Comparison of ENCODE assay signal across 21 mouse cellular contexts in the genomic region with DNA sequence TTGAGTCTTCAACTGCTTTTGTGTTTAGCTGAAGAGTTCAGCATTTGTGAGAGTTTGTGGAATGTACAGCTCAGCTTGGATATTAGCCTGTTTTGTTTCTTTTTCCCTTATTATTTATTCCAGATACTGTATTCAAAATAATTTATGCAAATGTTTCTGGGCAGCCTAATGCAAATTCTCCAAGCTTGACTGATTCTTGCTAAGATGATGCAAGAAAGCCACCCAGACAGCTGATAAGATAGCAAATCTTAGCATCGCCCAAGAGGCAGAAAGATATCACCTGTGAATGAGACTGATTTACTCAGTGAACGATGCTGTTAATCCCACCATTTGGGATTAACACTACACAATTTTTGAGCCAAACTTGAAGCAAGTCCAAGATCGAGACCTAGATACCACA. TPM values are rescaled to one million over a fixed set of nuclear protein-coding genes. Genes with fewer than 3 reads are reported as not detected.
DNase-seq lines count a peak whose midpoint lies in the region; ATAC-seq and TF ChIP-seq lines count a peak whose summit lies in the region.
"Had no signal": no experiment of that assay in that cellular context is flagged by ENCODE, and none has a peak within 500 bp of the region (broad histone marks: within the 10 kb centered on the region; RNA-seq: fewer than 3 reads in every experiment).

No protein-coding gene starts in this region.

- H3K27ac ChIP-seq in CH12.LX (ENCODE audit: insufficient read depth, low read depth), result peak overlapping the region; percentile 83
- no peak overlapping the region for H3K27ac ChIP-seq in liver, postnatal 0 days (ENCODE audit: low read depth)

- WGBS in liver, postnatal 0 days (ENCODE audit: insufficient replicate concordance), result 72% methylated on average over 3 of the region's 3 CpGs

- TF ChIP-seq CTCF in CH12.LX (conservative IDR thresholded peaks at IDR 0.05 in 1 of 2, IDR thresholded peaks at IDR 0.05 in 1 of 2; ENCODE audit: low read depth in 2 of 2, low read length in 2 of 2), result no peak
- TF ChIP-seq CTCF in liver, postnatal 0 days (IDR thresholded peaks at IDR 0.05; ENCODE audit: low read depth), result no peak

- in situ Hi-C loops in CH12.LX (cut with MboI; ENCODE audit: low pct_ligation_motif_present, low pct_unique_long_range_greater_than_20kb, low sequenced_read_pairs), result no loop called here

- no peak; the same call in 1 of the 2 replicates for TF ChIP-seq RAD21 in CH12.LX (IDR thresholded peaks at IDR 0.05; ENCODE audit: low read depth, low read length)

- no peaks in the 10 kb centered on the region for H3K9me3 ChIP-seq in CH12.LX (replicated peaks; ENCODE audit: low read length)
- no peaks in the 10 kb centered on the region for H3K9me3 ChIP-seq in liver, postnatal 0 days (ENCODE audit: low read length)
- H3K9me3 ChIP-seq: G1E had no signal

- H3K36me3 ChIP-seq in CH12.LX (replicated peaks in 1 of 2; ENCODE audit: control insufficient read depth in 1 of 2, insufficient read depth in 1 of 2, low read length in 1 of 2), result no peaks in the 10 kb centered on the region
- H3K36me3 ChIP-seq in liver, postnatal 0 days (replicated peaks; ENCODE audit: insufficient read depth, low read length), result no peaks in the 10 kb centered on the region
- H3K36me3 ChIP-seq: G1E had no signal

- H3K4me3 ChIP-seq in CH12.LX (replicated peaks in 1 of 3; ENCODE audit: low read depth in 2 of 3, low read length in 2 of 3, poor library complexity in 1 of 3), result no peak overlapping the region
- no peak overlapping the region for H3K4me3 ChIP-seq in liver, postnatal 0 days (ENCODE audit: low read depth, low read length)

- dilution Hi-C loops in CH12.LX (cut with MboI; ENCODE audit: extremely low pct_ligation_motif_present, extremely low pct_unique_long_range_greater_than_20kb, low sequenced_read_pairs), result no loop called here

- H3K27me3 ChIP-seq in CH12.LX (replicated peaks), result no peaks in the 10 kb centered on the region
- H3K27me3 ChIP-seq in liver, postnatal 0 days (ENCODE audit: insufficient read depth, low read length), result no peaks in the 10 kb centered on the region
- H3K27me3 ChIP-seq: Patski had no signal

- H3K79me2 ChIP-seq in CH12.LX (replicated peaks; ENCODE audit: control insufficient read depth, extremely low read depth, insufficient read depth, poor library complexity, severe bottlenecking), result no peaks in the 10 kb centered on the region

- no peak for ATAC-seq in liver, postnatal 0 days
- ATAC-seq: activated CD4-positive, CD25-positive, alpha-beta regulatory T cell, adult 4 months; CD4-positive, CD25-positive, alpha-beta regulatory T cell, adult 4 months; Patski had no signal

- H3K4me2 ChIP-seq in CH12.LX (ENCODE audit: insufficient read depth, low read depth, poor library complexity, severe bottlenecking), result peak overlapping the region; percentile 39; the same call in 1 of the 2 replicates
- no peak overlapping the region for H3K4me2 ChIP-seq in liver, postnatal 0 days (ENCODE audit: low read depth, low read length)

- TF ChIP-seq POLR2A in CH12.LX (IDR thresholded peaks at IDR 0.05; ENCODE audit: low read depth, low read length), result no peak

- peak; percentile 4 for DNase-seq in heart, adult 11 months
- no peak for DNase-seq in heart, postnatal 4 days
- DNase-seq in A20 (ENCODE audit: low read depth, low spot score) (peak; percentile 37), CH12.LX (ENCODE audit: extremely low read depth) (peak; percentile 86)
- peak; percentile 47 for DNase-seq in Muller cell, postnatal 12 days (ENCODE audit: inconsistent ontology term)
- DNase-seq in kidney, adult 18-20 months, result no peak
- DNase-seq in thymus, adult 18-20 months, result no peak
- DNase-seq in liver, postnatal 0 days, result no peak
- DNase-seq: adrenal gland, adult 2 months; adrenal gland, adult 8-10 months; adrenal gland, postnatal 10 days; adrenal gland, postnatal 14 days; adrenal gland, postnatal 25 days; adrenal gland, postnatal 36 days; B cell, adult 2 months; cerebellum, adult 11 months; cerebellum, adult 8-10 months had no signal

- peak; percentile 49; the same call in 1 of the 2 replicates for TF ChIP-seq EP300 in CH12.LX (IDR thresholded peaks at IDR 0.05; ENCODE audit: low read length)
- no peak for TF ChIP-seq EP300 in liver, postnatal 0 days (IDR thresholded peaks at IDR 0.05; ENCODE audit: low read depth)

- H3K9ac ChIP-seq in CH12.LX (ENCODE audit: insufficient read depth, low read depth), result peak overlapping the region; percentile 44
- H3K9ac ChIP-seq in liver, postnatal 0 days (replicated peaks), result no peak overlapping the region

- H3K4me1 ChIP-seq in CH12.LX (ENCODE audit: control insufficient read depth in 1 of 2, insufficient read depth in 2 of 2), result peaks cover 3 to 38% of the 10 kb centered on the region in 2 experiments
- H3K4me1 ChIP-seq in liver, postnatal 0 days (ENCODE audit: insufficient read depth), result no peaks in the 10 kb centered on the region

TF ChIP-seq in CH12.LX, 34 proteins besides CTCF, POLR2A, EP300 and RAD21:
- TF ChIP-seq IRF4 (IDR thresholded peaks at IDR 0.05; ENCODE audit: low read depth, low read length) (no peak), TBP (conservative IDR thresholded peaks at IDR 0.05; ENCODE audit: low read depth, low read length) (peak; percentile 49; the same call in 1 of the 2 replicates), CHD2 (IDR thresholded peaks at IDR 0.05; ENCODE audit: low read length) (no peak), ZNF384 (IDR thresholded peaks at IDR 0.05; ENCODE audit: low read depth, low read length) (no peak), NELFE (IDR thresholded peaks at IDR 0.05; ENCODE audit: low read depth, low read length) (no peak), SMC3 (IDR thresholded peaks at IDR 0.05; ENCODE audit: low read depth, low read length) (no peak; the same call in 1 of the 2 replicates), UBTF (IDR thresholded peaks at IDR 0.05; ENCODE audit: low read depth, low read length) (no peak), JUND (conservative IDR thresholded peaks at IDR 0.05; ENCODE audit: low read depth, low read length) (peak; percentile 22; the same call in 1 of the 2 replicates), MEF2A (IDR thresholded peaks at IDR 0.05; ENCODE audit: borderline replicate concordance, low read depth, low read length) (no peak), ETS1 (conservative IDR thresholded peaks at IDR 0.05; ENCODE audit: low read depth, low read length) (peak; percentile 87), MAX (IDR thresholded peaks at IDR 0.05; ENCODE audit: low read length) (no peak), USF2 (conservative IDR thresholded peaks at IDR 0.05; ENCODE audit: low read depth, low read length) (no peak), RCOR1 (conservative IDR thresholded peaks at IDR 0.05; ENCODE audit: low read depth, low read length) (peak; percentile 26; the same call in 1 of the 2 replicates)
TF ChIP-seq in CH12.LX: peak in this region for 4.

RNA-seq across cellular contexts. Expression of gene Immp2l, which starts 43.7 kb away (rescaled TPM):
- 1 to 10 TPM; 5.2 to 8.1 TPM for total RNA-seq in heart, postnatal 4 days (2021)
- total RNA-seq in CH12.LX (2012; rRNA removed) (9.1 and 16.5 TPM in 2 replicates), CH12.LX (2014; rRNA removed) (9.9 and 11.4 TPM in 2 replicates)
- polyA plus RNA-seq in CH12.LX (2012; ENCODE audit: insufficient read length, low read depth), result 3.6 and 4.8 TPM in 2 replicates
- 27.9 and 35.9 TPM in 2 replicates for polyA plus RNA-seq in liver, postnatal 0 days (2015; fragmentation: Nextera tagmentation; extraction: Ambion mirVana)

Comparison
In these comparisons a context has a peak if more than half of its experiments do, and no peak if none do; other contexts are left out.
1. DNase-seq: peak in heart, adult 11 months (single experiment), A20 (single experiment), CH12.LX (single experiment) and Muller cell, postnatal 12 days (single experiment); none in heart, postnatal 4 days (single experiment), kidney, adult 18-20 months (single experiment), thymus, adult 18-20 months (0 of 2) and liver, postnatal 0 days (single experiment).